Mouse (Mus musculus) induced T-regulatory cell, adult 2 months (primary cell): ENCODE data around the gene 9230112D13Rik.

Experiments used
- DNase-seq: peaks from one replicate; pipeline ENCODE4 v3.0.0-alpha.2; 2012; ENCODE audit warnings: low read depth

The 9230112D13Rik gene

GRCm38 (mm10) chr14:34497346-34497745 is 25.3 kb downstream of the 9230112D13Rik start:
- DNase-seq, result no peak

DNA sequence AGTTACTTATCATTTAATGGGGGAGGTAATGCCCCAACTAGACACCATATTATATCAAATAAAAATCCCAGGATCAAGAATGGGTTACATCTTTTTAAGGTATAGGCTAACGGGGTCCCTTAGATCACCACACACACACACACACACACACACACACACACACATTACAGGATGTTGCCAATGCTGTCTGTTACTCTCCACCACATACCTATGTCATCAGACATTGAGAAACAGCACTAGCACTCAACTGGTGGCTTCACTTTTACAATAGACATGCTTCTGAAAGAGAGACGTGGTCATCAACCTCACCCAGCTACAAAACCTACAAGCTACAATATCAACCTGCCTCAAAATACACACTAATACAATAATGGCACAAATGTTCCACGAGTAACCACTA is 28.9 kb downstream of the 9230112D13Rik start:
- DNase-seq, result no peak

- DNase-seq, result no peak
Measured at GRCm38 (mm10) chr14:34492688-34493087, 29.9 kb downstream of the 9230112D13Rik start.

DNA sequence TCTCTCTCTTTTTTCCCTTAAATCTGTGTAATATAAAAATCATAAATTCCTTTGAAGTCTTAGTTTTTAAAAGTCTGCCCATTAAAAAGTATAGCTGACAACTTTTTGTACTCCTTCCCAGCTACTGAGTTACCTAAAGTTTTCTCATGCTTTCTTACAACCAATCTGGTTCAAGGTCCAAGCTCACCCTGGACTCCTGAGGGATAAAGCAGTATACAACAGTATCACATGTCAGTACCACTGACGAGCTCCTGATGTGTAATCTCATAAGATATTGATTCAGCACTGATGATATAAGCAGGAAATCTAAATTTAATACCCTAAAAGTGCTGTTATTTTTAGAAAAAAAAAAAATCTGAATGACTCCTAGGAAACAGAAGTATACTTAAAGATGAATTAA is 31.6 kb downstream of the 9230112D13Rik start:
- no peak for DNase-seq

DNA sequence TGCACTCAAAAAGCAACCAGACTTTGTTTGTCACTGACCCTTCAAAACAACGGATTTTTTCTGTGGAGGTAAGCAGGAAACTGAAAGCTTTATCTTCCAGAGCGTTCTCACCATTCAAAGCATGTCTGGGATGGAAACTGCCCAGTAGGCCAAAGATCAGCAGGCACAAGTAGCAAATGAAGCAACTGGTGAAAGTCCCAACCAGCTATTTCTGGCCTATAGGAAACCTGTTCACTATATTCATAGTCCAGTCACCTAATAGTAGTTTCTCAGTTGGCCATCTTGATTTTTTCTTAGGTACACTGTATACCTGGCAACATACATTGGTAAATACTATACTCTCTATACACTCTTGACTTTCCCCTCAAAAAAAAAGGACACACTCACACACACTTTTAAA is 32.7 kb downstream of the 9230112D13Rik start:
- DNase-seq, result no peak

- no peak for DNase-seq
Measured at GRCm38 (mm10) chr14:34486169-34486568, 36.4 kb downstream of the 9230112D13Rik start.

DNA sequence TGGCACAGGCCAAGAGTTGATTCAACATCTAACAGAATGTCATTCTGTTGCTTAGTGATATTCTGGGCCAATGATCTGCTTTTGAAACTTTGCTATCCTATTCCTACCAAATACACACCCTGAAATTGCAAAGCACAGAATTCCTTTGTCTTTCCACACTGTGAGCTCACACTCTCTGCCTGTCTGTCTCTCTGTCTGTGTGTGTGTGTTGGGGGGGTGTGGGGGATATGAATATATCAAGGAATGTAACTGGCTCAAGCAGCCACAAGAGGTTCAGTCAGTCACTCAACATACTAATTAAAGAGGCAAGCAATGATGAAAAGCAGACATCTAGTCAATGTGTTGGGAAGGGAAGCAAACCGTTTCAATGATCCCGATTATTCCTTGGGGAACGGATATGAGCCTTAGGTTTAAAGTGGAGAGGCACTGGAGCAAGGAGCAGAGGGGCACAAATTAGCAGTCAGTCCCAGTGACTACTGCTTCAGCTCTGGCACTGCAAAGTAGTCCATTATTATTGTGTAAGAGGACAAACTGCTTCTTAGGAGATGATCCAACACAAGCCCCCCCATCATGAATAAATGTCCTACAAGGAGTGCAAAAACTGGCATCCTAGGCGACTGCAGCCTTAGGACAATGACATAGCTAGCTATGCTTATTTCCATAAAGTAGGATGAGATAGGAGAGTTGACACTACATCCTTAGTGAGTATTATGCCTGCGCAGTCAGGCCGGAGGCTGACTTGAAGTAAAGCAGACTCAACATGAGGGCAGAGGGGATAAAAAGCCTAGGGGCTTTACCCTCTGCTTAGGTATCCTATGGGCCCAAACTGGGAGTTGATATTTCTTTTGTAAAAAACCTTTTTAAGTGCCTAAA is 38.9 kb downstream of the 9230112D13Rik start:
- DNase-seq, result no peak

DNA sequence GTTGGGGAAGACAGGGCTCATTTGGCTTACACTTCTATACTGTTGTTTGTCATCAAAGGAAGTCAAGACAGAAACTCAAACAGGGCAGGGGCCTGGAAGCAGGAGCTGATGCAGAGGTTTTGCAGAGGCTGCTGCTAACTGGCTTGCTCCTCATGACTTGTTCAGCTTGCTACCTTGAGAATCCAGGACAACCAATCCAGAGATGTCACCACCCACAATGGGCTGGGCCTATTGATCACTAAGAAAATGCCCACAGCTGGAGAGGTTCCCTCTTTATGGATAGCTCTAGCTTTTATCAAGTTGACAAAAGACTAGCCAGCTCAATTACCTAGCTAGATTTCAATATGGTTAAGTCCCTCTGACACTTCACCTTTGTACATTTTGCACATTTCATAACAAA is 51.0 kb downstream of the 9230112D13Rik start:
- no peak for DNase-seq

DNA sequence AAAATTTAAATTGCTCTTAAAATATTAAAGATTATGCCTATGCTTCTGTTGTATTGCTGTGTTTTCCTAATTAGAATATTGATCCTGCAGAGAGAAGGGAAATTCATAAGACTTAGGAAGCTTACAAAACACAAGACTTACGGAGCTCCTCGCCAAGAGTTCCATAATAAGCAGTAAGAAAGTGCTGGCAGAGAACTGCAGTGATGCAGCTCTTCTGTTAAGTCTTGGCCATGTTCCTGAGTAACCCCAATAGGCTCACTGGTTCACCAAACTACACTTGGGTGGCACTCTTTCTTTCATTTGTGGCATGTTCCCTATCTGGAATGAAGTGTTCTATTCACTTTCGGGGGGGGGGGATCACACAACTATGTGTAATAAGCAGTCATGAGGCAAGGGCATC is 56.3 kb downstream of the 9230112D13Rik start:
- DNase-seq, result no peak
